Mouse (Mus musculus) stomach, adult 2 months (tissue): ENCODE results near the gene 1700040F15Rik. TPM values are rescaled to one million over a fixed set of nuclear protein-coding genes. Genes with fewer than 3 reads are reported as not detected.

ENCODE experiments used
- polyA plus RNA-seq: library from polyadenylated mRNA; depleted of rRNA; stranded (reverse); fragments of >200 nt; gene quantifications from 2 replicates; pipeline ENCODE4 v1.2.3, GENCODE M21; 2012; rRNA removed

The 1700040F15Rik gene
- polyA plus RNA-seq, result not detected in 2 replicates

DNA sequence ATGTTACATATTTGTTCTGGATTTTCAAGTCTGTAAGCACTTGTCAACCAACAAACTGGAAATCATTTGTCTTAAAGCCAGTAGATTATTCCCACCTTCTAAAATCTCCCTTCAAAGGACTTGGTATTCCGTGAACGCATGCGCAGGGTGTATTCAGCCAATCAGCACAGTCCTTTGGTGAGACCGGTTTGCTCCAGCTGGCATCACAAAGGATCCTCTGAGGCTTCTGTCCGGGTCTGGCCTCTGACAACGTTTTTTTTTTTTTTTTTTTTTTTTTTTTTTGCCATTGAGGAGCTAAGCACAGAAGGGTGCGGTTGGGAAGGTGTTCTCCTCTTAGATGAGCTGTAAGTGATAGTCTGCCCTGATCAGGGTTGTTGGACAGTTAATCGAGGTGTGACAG is at the start of gene 1700040F15Rik:
Gene 1700040F15Rik, plus strand, starts transcription at position 301 of the 400 bp plus-strand sequence.

